Mouse (Mus musculus): ENCODE measurements around the gene Dag1. TPM values are rescaled to one million over a fixed set of nuclear protein-coding genes. Genes with fewer than 3 reads are reported as not detected.
A peak's percentile ranks its signal among the peaks of the same experiment; 100 is the strongest.

Gene Dag1
- total RNA-seq, 4 experiments from 2014 or later, result 134 to 165 (median 148) TPM

DNA sequence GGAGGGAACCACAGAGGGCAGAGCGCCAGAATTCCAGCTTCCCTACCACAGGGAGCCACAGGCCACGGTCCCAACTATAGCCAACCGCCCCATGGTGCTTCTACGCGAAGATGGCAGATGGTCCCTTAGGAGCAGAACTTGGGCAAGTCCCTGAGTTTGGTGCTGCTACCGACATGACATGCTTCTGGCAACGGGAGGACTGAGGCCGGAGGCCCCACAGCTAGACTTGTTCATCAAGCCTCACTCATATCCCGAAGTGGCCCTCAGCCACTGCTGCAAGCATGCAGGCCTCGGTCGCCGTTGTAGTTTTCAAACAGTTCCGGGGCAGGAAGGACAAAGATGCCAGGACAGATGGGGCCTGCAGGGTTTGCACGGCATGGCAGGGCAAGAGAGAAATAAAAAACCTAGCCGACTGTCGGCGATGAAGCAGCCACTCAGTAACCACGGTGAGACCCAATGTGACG is 80.2 kb downstream of the Dag1 start:
- no peak for DNase-seq

- no peak for DNase-seq
Observed at GRCm38 (mm10) chr9:108182806-108183506, 80.8 kb downstream of the Dag1 start.

DNA sequence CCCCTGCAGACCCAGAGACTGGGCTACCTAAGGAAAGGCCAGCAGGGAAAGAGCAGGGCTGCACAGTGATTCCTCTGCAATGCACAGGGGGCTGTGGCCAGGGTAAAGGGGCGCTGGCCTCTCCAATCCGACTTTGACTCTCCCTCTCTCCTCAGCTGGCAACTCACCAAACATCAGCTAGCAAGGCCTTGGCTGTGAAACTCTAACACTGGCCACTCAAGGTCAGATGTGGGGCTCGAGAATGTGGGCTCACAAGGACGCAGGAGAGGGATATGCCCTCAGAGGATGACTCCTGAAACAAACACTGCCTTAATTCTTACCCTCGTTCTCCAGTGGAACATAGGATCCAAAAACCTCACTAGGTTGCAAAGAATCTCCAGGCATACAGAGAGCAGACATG is 85.4 kb downstream of the Dag1 start:
- peak; percentile 55 for DNase-seq

DNA sequence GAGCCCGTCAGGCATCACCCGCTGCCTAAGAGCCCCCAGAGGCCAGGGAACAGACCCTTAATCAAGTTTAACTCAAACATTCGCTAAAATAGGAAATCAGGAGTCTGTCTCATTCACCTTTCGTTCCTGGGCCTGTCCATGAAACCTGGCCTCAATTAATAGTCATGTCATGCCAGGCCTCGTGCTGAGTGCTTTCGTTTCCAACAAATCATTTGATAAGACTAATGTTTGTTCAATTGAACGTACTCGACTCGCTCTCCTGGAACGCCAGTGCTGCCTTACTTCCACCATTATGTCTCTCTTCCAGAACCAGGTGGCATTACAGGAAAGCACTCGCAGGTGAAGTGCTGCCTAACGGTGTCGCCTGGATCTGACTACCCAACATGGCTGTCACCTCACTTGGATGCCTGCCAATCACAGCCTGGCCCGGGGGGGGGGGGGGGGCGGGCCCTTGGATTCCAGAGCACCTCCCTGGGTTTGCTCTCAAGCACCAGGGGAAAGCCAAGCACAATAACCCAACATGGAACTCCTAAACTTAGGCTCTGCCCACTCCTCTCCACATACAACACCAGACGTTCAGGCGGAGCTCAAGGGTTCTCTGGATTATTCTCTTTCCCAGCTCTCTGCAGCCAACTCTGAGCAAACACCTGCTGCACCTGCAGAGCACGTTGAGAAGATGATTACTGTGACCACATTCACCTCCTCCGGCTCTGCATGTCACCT is 88.5 kb downstream of the Dag1 start:
- no peak for DNase-seq

GRCm38 (mm10) chr9:108172777-108173350 is 90.9 kb downstream of the Dag1 start:
- DNase-seq, result peak; percentile 30

- DNase-seq, result no peak
Observed at GRCm38 (mm10) chr9:108169751-108170150, 94.0 kb downstream of the Dag1 start.

GRCm38 (mm10) chr9:108165143-108165542 is 98.6 kb downstream of the Dag1 start:
- no peak for DNase-seq

DNA sequence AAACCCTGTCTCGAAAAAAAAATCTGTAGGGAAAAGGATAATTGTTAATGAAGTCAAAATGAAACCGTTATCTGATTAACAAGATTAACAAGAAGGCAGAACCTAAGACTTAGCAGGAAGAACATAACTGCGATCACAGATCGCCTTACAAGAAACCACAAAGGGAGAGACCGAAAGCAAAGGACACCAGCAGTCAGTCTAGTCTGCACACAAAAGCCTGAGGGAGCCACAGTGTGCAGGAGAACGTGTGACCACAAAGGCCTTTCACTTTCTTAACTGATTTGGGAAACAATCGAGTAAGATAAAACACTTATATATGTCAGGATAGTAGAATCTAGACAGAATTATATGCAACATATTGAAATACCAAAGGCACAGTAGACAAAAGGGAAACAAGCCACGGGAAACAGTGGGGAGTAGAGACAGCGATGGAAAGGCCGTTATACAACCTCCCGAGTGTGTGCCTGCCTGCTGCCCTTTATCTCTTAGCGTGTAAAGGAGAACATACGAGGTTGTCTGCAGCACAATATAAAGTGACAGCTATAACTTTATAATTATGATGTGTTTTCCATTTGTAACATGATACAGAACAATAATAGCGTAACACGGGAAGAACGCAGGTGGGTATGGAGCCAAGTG is 100.0 kb downstream of the Dag1 start:
- no peak for DNase-seq

DNA sequence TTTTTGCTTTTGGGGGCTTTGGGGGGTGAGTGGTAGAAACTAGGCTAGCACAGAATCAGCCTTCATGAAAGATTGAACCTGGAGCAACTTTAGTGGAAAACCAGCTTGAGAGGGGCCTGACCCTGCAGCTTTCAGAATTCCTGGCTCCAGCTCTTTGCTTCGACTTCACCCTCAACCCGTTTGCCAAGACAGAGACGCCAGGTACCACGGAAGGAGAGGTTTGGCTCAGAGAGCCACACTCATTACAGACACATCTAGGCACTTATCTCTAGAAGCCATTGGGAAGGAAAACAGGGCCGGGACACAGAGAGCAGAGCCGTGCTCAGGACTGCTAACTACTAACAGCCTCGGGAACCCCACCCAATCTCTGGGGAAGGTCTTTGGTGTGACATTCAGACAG is 105.9 kb downstream of the Dag1 start:
- DNase-seq, result no peak

GRCm38 (mm10) chr9:108157451-108157850 is 106.3 kb downstream of the Dag1 start:
- no peak for DNase-seq

- no peak for DNase-seq
Observed at GRCm38 (mm10) chr9:108156786-108157185, 107.0 kb downstream of the Dag1 start.

DNA sequence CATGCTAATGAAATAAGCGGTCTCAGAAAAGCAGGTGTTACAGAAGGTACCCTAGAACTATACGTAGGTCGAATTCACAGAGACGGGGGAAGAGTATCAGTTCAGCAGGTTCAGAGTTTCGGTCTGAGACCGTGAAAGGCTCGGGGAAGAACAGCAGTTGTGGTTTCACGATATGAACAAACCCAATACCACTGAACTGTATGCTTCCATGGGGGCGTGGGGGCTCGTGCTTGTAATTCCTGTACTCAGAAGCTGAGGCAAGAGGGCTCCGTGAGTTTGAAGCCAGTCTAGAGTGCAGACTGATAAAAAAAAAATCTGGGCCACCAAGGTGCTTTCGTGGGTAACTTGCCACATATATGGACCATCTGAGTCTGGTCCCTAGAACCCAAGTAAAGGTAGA is 108.9 kb downstream of the Dag1 start:
- no peak for DNase-seq

Other genes starting within 250 kb of the Dag1 start
- 10 to 100 TPM; 23.5 to 31.6 (median 28.2) TPM for gene Gmppb, start 214.7 kb downstream of the Dag1 start, total RNA-seq (2022)
- 1 to 10 TPM; 2.4 to 6.6 (median 4.1) TPM for gene Amigo3, start 210.8 kb downstream of the Dag1 start, total RNA-seq (2022)
- under 1 TPM in 1 of 4 experiments, not detected in 3; 0.10 TPM for gene Mst1, start 183.5 kb downstream of the Dag1 start, total RNA-seq (2022)
- 100 to 1,000 TPM in 1 of 4 experiments, 10 to 100 TPM in 3; 68.2 to 108 (median 86.5) TPM for gene Rnf123, start 180.6 kb downstream of the Dag1 start, total RNA-seq (2022)
- gene Apeh, start 169.4 kb downstream of the Dag1 start, total RNA-seq (2022), result 100 to 1,000 TPM; 104 to 125 (median 109) TPM
- 1 to 10 TPM; 3.7 to 6.8 (median 6.4) TPM for gene Bsn, start 73.6 kb downstream of the Dag1 start, total RNA-seq (2022)
- gene Nicn1, start 26.5 kb upstream of the Dag1 start, total RNA-seq (2022), result 10 to 100 TPM; 29.5 to 49.1 (median 41.4) TPM
- 10 to 100 TPM in 2 of 4 experiments, 1 to 10 TPM in 2; 3.8 to 10.9 (median 7.1) TPM for gene Amt, start 32.9 kb upstream of the Dag1 start, total RNA-seq (2022)
- 100 to 1,000 TPM; 307 to 342 (median 321) TPM for gene Rhoa, start 42.2 kb upstream of the Dag1 start, total RNA-seq (2022)
- 10 to 100 TPM; 56.0 to 68.0 (median 62.2) TPM for gene Tcta, start 42.2 kb upstream of the Dag1 start, total RNA-seq (2022)
- 100 to 1,000 TPM; 524 to 812 (median 629) TPM for gene Gpx1, start 74.9 kb upstream of the Dag1 start, total RNA-seq (2022)
- gene Usp4, start 83.9 kb upstream of the Dag1 start, total RNA-seq (2022), result 100 to 1,000 TPM; 124 to 152 (median 132) TPM
- gene 1700102P08Rik, start 128.8 kb upstream of the Dag1 start, total RNA-seq (2022), result 1 to 10 TPM in 3 of 4 experiments, under 1 TPM in 1; 0.96 to 1.6 (median 1.3) TPM
- gene Ccdc36, start 164.5 kb upstream of the Dag1 start, total RNA-seq (2022), result under 1 TPM in 1 of 4 experiments, not detected in 3; 0.10 TPM
- gene BC048562, start 172.5 kb upstream of the Dag1 start, total RNA-seq (2022), result not detected
- gene Ccdc71, start 196.6 kb upstream of the Dag1 start, total RNA-seq (2022), result 10 to 100 TPM; 46.6 to 56.5 (median 52.7) TPM
- gene Klhdc8b, start 197.6 kb upstream of the Dag1 start, total RNA-seq (2022), result 10 to 100 TPM; 19.7 to 48.3 (median 33.1) TPM
- 100 to 1,000 TPM; 117 to 175 (median 152) TPM for gene Lamb2, start 215.8 kb upstream of the Dag1 start, total RNA-seq (2022)
- 100 to 1,000 TPM; 239 to 312 (median 257) TPM for gene Usp19, start 226.6 kb upstream of the Dag1 start, total RNA-seq (2022)
- gene Qars, start 243.7 kb upstream of the Dag1 start, total RNA-seq (2022), result 100 to 1,000 TPM; 181 to 239 (median 220) TPM